Mouse (Mus musculus) R1 (cell line): ENCODE results near the gene AC140267.1.
A peak's percentile ranks its signal among the peaks of the same experiment; 100 is the strongest.

ENCODE experiments used
- DNase-seq: peaks from one replicate; pipeline ENCODE4 v3.0.0-alpha.2; 2018; ENCODE audit warnings: low read depth, low spot score

Gene AC140267.1

GRCm38 (mm10) chr15:80235535-80235934 lies at the start of gene AC140267.1:
AC140267.1 (plus strand) TSS chr15:80235835.
- DNase-seq = no peak

- DNase-seq = no peak
Measured at GRCm38 (mm10) chr15:80188927-80189326, 46.7 kb upstream of the AC140267.1 start.

GRCm38 (mm10) chr15:80190075-80190474 lies 45.6 kb upstream of the AC140267.1 start:
- DNase-seq = no peak

GRCm38 (mm10) chr15:80191585-80192245 lies 43.9 kb upstream of the AC140267.1 start:
- peak; percentile 56 for DNase-seq

- no peak for DNase-seq
Measured at GRCm38 (mm10) chr15:80192246-80192585, 43.4 kb upstream of the AC140267.1 start.

GRCm38 (mm10) chr15:80192847-80193246 lies 42.8 kb upstream of the AC140267.1 start:
- DNase-seq = no peak

GRCm38 (mm10) chr15:80199556-80199955 lies 36.1 kb upstream of the AC140267.1 start:
- peak; percentile 73 for DNase-seq

- no peak for DNase-seq
Measured at GRCm38 (mm10) chr15:80202111-80202775, 33.4 kb upstream of the AC140267.1 start.

GRCm38 (mm10) chr15:80203406-80203805 lies 32.2 kb upstream of the AC140267.1 start:
- DNase-seq = peak; percentile 72

- no peak for DNase-seq
Measured at GRCm38 (mm10) chr15:80206057-80206565, 29.5 kb upstream of the AC140267.1 start.

- no peak for DNase-seq
Measured at GRCm38 (mm10) chr15:80208446-80208845, 27.2 kb upstream of the AC140267.1 start.

- DNase-seq = no peak
Measured at GRCm38 (mm10) chr15:80213688-80214087, 21.9 kb upstream of the AC140267.1 start.

- peak; percentile 65 for DNase-seq
Measured at GRCm38 (mm10) chr15:80215716-80216479, 19.7 kb upstream of the AC140267.1 start.

- no peak for DNase-seq
Measured at GRCm38 (mm10) chr15:80216480-80216820, 19.2 kb upstream of the AC140267.1 start.

GRCm38 (mm10) chr15:80217476-80217875 lies 18.2 kb upstream of the AC140267.1 start:
- DNase-seq = no peak

GRCm38 (mm10) chr15:80219211-80219610 lies 16.4 kb upstream of the AC140267.1 start:
- DNase-seq = peak; percentile 93

GRCm38 (mm10) chr15:80219705-80220657 lies 15.7 kb upstream of the AC140267.1 start:
- peak; percentile 90 for DNase-seq

- DNase-seq = peak; percentile 68
Measured at GRCm38 (mm10) chr15:80221031-80221430, 14.6 kb upstream of the AC140267.1 start.

- no peak for DNase-seq
Measured at GRCm38 (mm10) chr15:80223751-80224150, 11.9 kb upstream of the AC140267.1 start.

- DNase-seq = peak; percentile 89
Measured at GRCm38 (mm10) chr15:80225208-80225607, 10.4 kb upstream of the AC140267.1 start.

- peak; percentile 81 for DNase-seq
Measured at GRCm38 (mm10) chr15:80225796-80226195, 9.8 kb upstream of the AC140267.1 start.
